Mouse (Mus musculus): ENCODE data around the gene Irf2bpl.

DNA sequence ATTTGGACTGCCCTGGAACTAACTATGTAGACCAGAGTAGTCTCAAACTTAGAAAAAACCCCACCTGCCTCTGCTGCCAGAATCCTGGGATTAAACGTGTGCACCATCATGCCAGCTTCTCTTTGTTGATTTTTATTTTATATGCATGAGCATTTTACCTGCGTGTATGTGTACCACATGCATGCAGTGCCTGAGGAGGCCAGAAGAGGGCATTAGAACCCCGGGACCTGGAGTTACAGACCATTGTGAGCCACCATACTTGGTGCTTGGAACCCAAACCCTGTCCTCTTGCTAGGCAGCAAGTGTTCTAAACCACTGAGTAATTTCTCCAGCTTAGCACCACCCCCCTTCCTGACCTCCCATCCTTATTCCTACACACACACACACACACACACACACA, 13.6 kb downstream of the Irf2bpl start:
- TF ChIP-seq EP300 (IDR thresholded peaks at IDR 0.05; ENCODE audit: insufficient read depth, low read depth, low read length) (no peak), POLR2A (IDR thresholded peaks at IDR 0.05; ENCODE audit: insufficient read depth, low read depth, low read length) (no peak)
